Mouse (Mus musculus): Measurements from ENCODE around the gene Rpl31. TPM values are rescaled to one million over a fixed set of nuclear protein-coding genes. Genes with fewer than 3 reads are reported as not detected.

Gene Rpl31
- polyA plus RNA-seq, 1 experiment from 2014 or later, result 358 TPM

- H3K9ac ChIP-seq, result no peak overlapping the region
Observed at GRCm38 (mm10) chr1:39384914-39385313, 17.3 kb downstream of the Rpl31 start.

GRCm38 (mm10) chr1:39386456-39386855 is 18.8 kb downstream of the Rpl31 start:
- Histone ChIP-seq H3K4me2 (no peak overlapping the region), H3K27ac (replicated peaks) (no peak overlapping the region), H3K36me3 (peaks cover 39% of the 10 kb centered on the region), H3K27me3 (replicated peaks) (no peaks in the 10 kb centered on the region), H3K4me1 (0 out of 2 replicates have a peak, but pooled peaks cover 5% of the 10 kb centered on the region), H3K9me3 (no peaks in the 10 kb centered on the region), H3K4me3 (no peak overlapping the region), H3K9ac (no peak overlapping the region)
- ATAC-seq (ENCODE audit: extremely low read depth, insufficient number of reproducible peaks, low FRiP score, low TSS enrichment), result no peak
- WGBS, result 70% methylated on average over 3 of the region's 3 CpGs

More at GRCm38 (mm10) chr1:39384914-39385313, 17.3 kb downstream of the Rpl31 start:
- Histone ChIP-seq H3K27me3 (replicated peaks) (no peaks in the 10 kb centered on the region), H3K4me2 (no peak overlapping the region), H3K9me3 (no peaks in the 10 kb centered on the region), H3K4me3 (no peak overlapping the region), H3K27ac (replicated peaks) (no peak overlapping the region), H3K4me1 (0 out of 2 replicates have a peak, but pooled peaks cover 5% of the 10 kb centered on the region), H3K36me3 (peaks cover 41% of the 10 kb centered on the region)
- 83% methylated on average over 9 of the region's 9 CpGs for WGBS
- ATAC-seq (ENCODE audit: extremely low read depth, insufficient number of reproducible peaks, low FRiP score, low TSS enrichment), result no peak

DNA sequence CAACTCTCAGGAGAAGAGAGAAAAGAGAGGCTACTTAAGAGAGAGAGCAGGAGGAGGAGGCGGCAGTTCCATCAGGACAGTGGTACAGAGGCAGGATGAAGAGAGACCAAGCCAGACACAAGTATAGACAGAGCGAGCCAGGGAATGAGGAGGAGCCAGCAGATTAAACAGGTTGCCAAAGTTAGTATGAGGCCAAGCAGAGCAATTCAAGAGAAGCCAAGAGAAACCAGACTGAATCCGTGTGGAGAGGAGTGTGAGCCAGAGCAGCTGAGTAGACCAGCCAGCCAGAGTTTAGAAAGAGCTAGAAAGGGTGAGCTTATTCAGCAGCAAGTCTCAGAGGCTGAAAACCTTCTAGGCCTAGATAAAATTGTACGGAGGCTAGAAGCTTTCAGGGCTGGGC is 19.9 kb downstream of the Rpl31 start:
- 79% methylated on average over 4 of the region's 4 CpGs for WGBS
- Histone ChIP-seq H3K4me2 (no peak overlapping the region), H3K27me3 (replicated peaks) (no peaks in the 10 kb centered on the region), H3K4me3 (no peak overlapping the region), H3K4me1 (0 out of 2 replicates have a peak, but pooled peaks cover 5% of the 10 kb centered on the region), H3K27ac (replicated peaks) (no peak overlapping the region), H3K36me3 (peaks cover 39% of the 10 kb centered on the region), H3K9ac (no peak overlapping the region), H3K9me3 (no peaks in the 10 kb centered on the region)
- no peak for ATAC-seq (ENCODE audit: extremely low read depth, insufficient number of reproducible peaks, low FRiP score, low TSS enrichment)

- Histone ChIP-seq H3K27me3 (replicated peaks) (no peaks in the 10 kb centered on the region), H3K9ac (no peak overlapping the region), H3K27ac (replicated peaks) (no peak overlapping the region), H3K4me3 (no peak overlapping the region), H3K36me3 (peaks cover 44% of the 10 kb centered on the region), H3K4me2 (no peak overlapping the region), H3K4me1 (0 out of 2 replicates have a peak, but pooled peaks cover 5% of the 10 kb centered on the region), H3K9me3 (no peaks in the 10 kb centered on the region)
- ATAC-seq (ENCODE audit: extremely low read depth, insufficient number of reproducible peaks, low FRiP score, low TSS enrichment), result no peak
- 76% methylated on average over 2 of the region's 2 CpGs for whole genome bisulfite sequencing
Observed at GRCm38 (mm10) chr1:39388163-39388562, 20.5 kb downstream of the Rpl31 start.

DNA sequence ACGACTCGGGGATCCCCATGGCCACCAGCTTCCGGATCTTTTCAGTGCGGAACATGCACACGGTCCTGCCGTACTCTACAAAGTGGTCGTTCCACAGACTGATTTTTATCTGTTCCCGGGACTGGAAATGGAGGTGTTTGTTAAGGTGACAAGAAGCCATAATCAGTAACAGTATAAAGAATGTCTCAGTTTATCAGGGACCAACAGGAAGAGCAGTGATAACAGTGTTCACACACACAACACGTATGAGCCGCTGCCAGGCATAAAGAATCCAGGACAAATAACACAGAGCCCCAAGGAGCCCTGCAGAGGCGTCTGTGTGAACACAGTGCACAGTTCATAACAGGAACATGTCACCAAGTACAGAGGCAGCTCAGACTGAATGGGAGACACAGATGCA is 21.7 kb downstream of the Rpl31 start:
- Histone ChIP-seq H3K36me3 (peaks cover 47% of the 10 kb centered on the region), H3K27me3 (replicated peaks) (no peaks in the 10 kb centered on the region), H3K9ac (no peak overlapping the region), H3K9me3 (no peaks in the 10 kb centered on the region), H3K4me1 (0 out of 2 replicates have a peak, but pooled peaks cover 5% of the 10 kb centered on the region), H3K4me3 (no peak overlapping the region), H3K27ac (replicated peaks) (no peak overlapping the region), H3K4me2 (no peak overlapping the region)
- ATAC-seq (ENCODE audit: extremely low read depth, insufficient number of reproducible peaks, low FRiP score, low TSS enrichment), result no peak
- 64% methylated on average over 11 of the region's 11 CpGs for WGBS

DNA sequence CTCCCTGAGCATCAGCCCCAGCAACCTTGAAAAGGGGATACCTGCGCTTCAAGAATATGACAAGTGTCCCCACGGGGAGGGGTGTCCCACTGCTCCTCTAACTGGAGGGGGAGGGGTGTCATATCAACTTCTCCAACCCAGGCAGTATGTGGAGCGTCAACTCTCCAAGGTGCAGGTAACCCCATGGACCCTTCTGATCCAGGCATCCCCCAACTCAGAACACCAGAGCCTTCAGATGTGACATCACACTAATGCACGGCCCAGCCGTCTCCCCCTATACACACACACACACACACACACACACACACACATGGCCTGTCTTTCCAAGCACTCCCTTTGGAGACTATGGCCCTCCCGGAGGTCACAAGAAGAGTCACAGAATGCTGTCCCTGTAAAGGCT is 24.0 kb downstream of the Rpl31 start:
- H3K27me3 ChIP-seq (replicated peaks), result no peaks in the 10 kb centered on the region
- H3K9ac ChIP-seq, result no peak overlapping the region
- WGBS, result 89% methylated on average over 6 of the region's 6 CpGs

DNA sequence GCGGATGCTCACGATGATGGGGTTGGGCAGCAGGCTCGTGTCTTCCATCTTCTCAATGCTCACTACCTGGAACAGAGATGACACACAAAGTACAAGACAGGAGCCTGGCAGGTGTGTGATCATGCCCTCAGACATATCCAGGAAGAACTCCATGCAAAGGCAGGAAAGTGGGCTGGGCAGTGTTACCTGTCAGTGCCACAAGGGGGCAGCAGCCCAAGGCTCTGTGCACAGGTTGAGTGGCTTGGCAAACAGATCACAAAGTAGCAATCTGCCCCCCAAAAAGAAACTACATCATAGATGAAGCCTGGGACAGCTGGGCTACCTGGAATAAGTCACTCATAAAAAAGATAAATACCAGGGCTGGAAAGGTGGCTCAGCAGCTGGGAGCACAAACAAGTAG is 24.5 kb downstream of the Rpl31 start:
- no peak overlapping the region for H3K27ac ChIP-seq (replicated peaks)
- peaks cover 2% of the 10 kb centered on the region; the same call in 1 of the 2 replicates for H3K9me3 ChIP-seq
- no peak overlapping the region for H3K9ac ChIP-seq
- H3K36me3 ChIP-seq, result peaks cover 42% of the 10 kb centered on the region
- WGBS, result 59% methylated on average over 3 of the region's 3 CpGs
- no peak overlapping the region for H3K4me3 ChIP-seq
- H3K4me1 ChIP-seq, result peaks cover 11% of the 10 kb centered on the region; the same call in 1 of the 2 replicates
- H3K4me2 ChIP-seq, result no peak overlapping the region
- no peak for ATAC-seq (ENCODE audit: extremely low read depth, insufficient number of reproducible peaks, low FRiP score, low TSS enrichment)
- H3K27me3 ChIP-seq (replicated peaks), result no peaks in the 10 kb centered on the region

More for the DNA sequence above, 24.0 kb downstream of the Rpl31 start:
- ATAC-seq (ENCODE audit: extremely low read depth, insufficient number of reproducible peaks, low FRiP score, low TSS enrichment), result no peak
- Histone ChIP-seq H3K9me3 (no peaks in the 10 kb centered on the region), H3K27ac (replicated peaks) (no peak overlapping the region), H3K4me1 (peaks cover 11% of the 10 kb centered on the region; the same call in 1 of the 2 replicates), H3K36me3 (peaks cover 36% of the 10 kb centered on the region), H3K4me3 (no peak overlapping the region), H3K4me2 (no peak overlapping the region)

GRCm38 (mm10) chr1:39393217-39393867 is 25.7 kb downstream of the Rpl31 start:
- Histone ChIP-seq H3K27ac (replicated peaks) (no peak overlapping the region), H3K36me3 (peaks cover 45% of the 10 kb centered on the region), H3K27me3 (replicated peaks) (no peaks in the 10 kb centered on the region), H3K9ac (no peak overlapping the region), H3K9me3 (peaks cover 4% of the 10 kb centered on the region; the same call in 1 of the 2 replicates), H3K4me2 (no peak overlapping the region), H3K4me3 (no peak overlapping the region), H3K4me1 (peaks cover 11% of the 10 kb centered on the region; the same call in 1 of the 2 replicates)
- 70% methylated on average over 8 of the region's 8 CpGs for WGBS
- ATAC-seq (ENCODE audit: extremely low read depth, insufficient number of reproducible peaks, low FRiP score, low TSS enrichment), result no peak

- Histone ChIP-seq H3K36me3 (peaks cover 40% of the 10 kb centered on the region), H3K27ac (replicated peaks) (no peak overlapping the region), H3K9ac (no peak overlapping the region), H3K9me3 (peaks cover 4% of the 10 kb centered on the region; the same call in 1 of the 2 replicates), H3K4me3 (no peak overlapping the region), H3K4me1 (peaks cover 11% of the 10 kb centered on the region; the same call in 1 of the 2 replicates), H3K4me2 (no peak overlapping the region), H3K27me3 (replicated peaks) (no peaks in the 10 kb centered on the region)
- no peak for ATAC-seq (ENCODE audit: extremely low read depth, insufficient number of reproducible peaks, low FRiP score, low TSS enrichment)
- 63% methylated on average over 10 of the region's 10 CpGs for WGBS
Observed at GRCm38 (mm10) chr1:39394096-39394495, 26.5 kb downstream of the Rpl31 start.

- Histone ChIP-seq H3K27ac (replicated peaks) (no peak overlapping the region), H3K9me3 (peaks cover 4% of the 10 kb centered on the region; the same call in 1 of the 2 replicates), H3K4me2 (no peak overlapping the region), H3K4me1 (peaks cover 6% of the 10 kb centered on the region; the same call in 1 of the 2 replicates), H3K36me3 (peaks cover 38% of the 10 kb centered on the region), H3K27me3 (replicated peaks) (no peaks in the 10 kb centered on the region), H3K9ac (no peak overlapping the region), H3K4me3 (no peak overlapping the region)
- WGBS, result 80% methylated on average over 3 of the region's 3 CpGs
- no peak for ATAC-seq (ENCODE audit: extremely low read depth, insufficient number of reproducible peaks, low FRiP score, low TSS enrichment)
Observed at GRCm38 (mm10) chr1:39394650-39395049, 27.0 kb downstream of the Rpl31 start.

- Histone ChIP-seq H3K4me3 (no peak overlapping the region), H3K4me1 (peaks cover 6% of the 10 kb centered on the region; the same call in 1 of the 2 replicates), H3K27me3 (replicated peaks) (no peaks in the 10 kb centered on the region), H3K9ac (no peak overlapping the region), H3K4me2 (no peak overlapping the region), H3K27ac (replicated peaks) (no peak overlapping the region), H3K36me3 (peaks cover 35% of the 10 kb centered on the region), H3K9me3 (peaks cover 4% of the 10 kb centered on the region; the same call in 1 of the 2 replicates)
- 0 out of 2 replicates have a peak, but pooled peaks have one; percentile 23 for ATAC-seq (ENCODE audit: extremely low read depth, insufficient number of reproducible peaks, low FRiP score, low TSS enrichment)
- WGBS, result 50% methylated on average over 4 of the region's 4 CpGs
Observed at GRCm38 (mm10) chr1:39396347-39396746, 28.7 kb downstream of the Rpl31 start.
